Mouse (Mus musculus): Measurements from ENCODE around the gene Alox8.

The Alox8 gene

GRCm38 (mm10) chr11:69197743-69198142, at the start of gene Alox8:
TSS of gene Alox8 (minus strand) at chr11:69197843.
- DNase-seq = no peak

- peak; percentile 4 for DNase-seq
Measured at GRCm38 (mm10) chr11:69245643-69246042, 48.0 kb upstream of the Alox8 start.

- no peak for DNase-seq
Measured at GRCm38 (mm10) chr11:69244911-69245310, 47.3 kb upstream of the Alox8 start.

GRCm38 (mm10) chr11:69236926-69237260, 39.2 kb upstream of the Alox8 start, which contains the start of gene Gucy2e:
TSS of gene Gucy2e (minus strand) at chr11:69237036.
- DNase-seq = no peak

GRCm38 (mm10) chr11:69236061-69236925, 38.6 kb upstream of the Alox8 start:
- DNase-seq = no peak

GRCm38 (mm10) chr11:69235285-69236060, 37.8 kb upstream of the Alox8 start:
- peak; percentile 55 for DNase-seq

- DNase-seq = no peak
Measured at GRCm38 (mm10) chr11:69233141-69233540, 35.5 kb upstream of the Alox8 start.

GRCm38 (mm10) chr11:69230420-69230819, 32.8 kb upstream of the Alox8 start:
- no peak for DNase-seq

GRCm38 (mm10) chr11:69225715-69226114, 28.1 kb upstream of the Alox8 start:
- DNase-seq = no peak

GRCm38 (mm10) chr11:69223101-69223500, 25.5 kb upstream of the Alox8 start:
- DNase-seq = no peak

GRCm38 (mm10) chr11:69221070-69221469, 23.4 kb upstream of the Alox8 start:
- DNase-seq = no peak

GRCm38 (mm10) chr11:69218661-69219060, 21.0 kb upstream of the Alox8 start:
- no peak for DNase-seq

- DNase-seq = no peak
Measured at GRCm38 (mm10) chr11:69217411-69217810, 19.8 kb upstream of the Alox8 start.

- peak; percentile 6 for DNase-seq
Measured at GRCm38 (mm10) chr11:69211431-69211830, 13.8 kb upstream of the Alox8 start.

- DNase-seq = no peak
Measured at GRCm38 (mm10) chr11:69202469-69203230, 5.0 kb upstream of the Alox8 start.

- DNase-seq = no peak
Measured at GRCm38 (mm10) chr11:69200231-69200630, 2.6 kb upstream of the Alox8 start.

- DNase-seq = no peak
Measured at GRCm38 (mm10) chr11:69199251-69199650, 1.6 kb upstream of the Alox8 start.

GRCm38 (mm10) chr11:69197194-69197593, 449 bp downstream of the Alox8 start:
- DNase-seq = no peak

GRCm38 (mm10) chr11:69196766-69197165, 877 bp downstream of the Alox8 start:
- DNase-seq = no peak

- DNase-seq = no peak
Measured at GRCm38 (mm10) chr11:69192840-69193239, 4.8 kb downstream of the Alox8 start.

- DNase-seq = no peak
Measured at GRCm38 (mm10) chr11:69185936-69186335, 11.7 kb downstream of the Alox8 start.

- DNase-seq = no peak
Measured at GRCm38 (mm10) chr11:69185031-69185430, 12.6 kb downstream of the Alox8 start.

- DNase-seq = no peak
Measured at GRCm38 (mm10) chr11:69180120-69180519, 17.5 kb downstream of the Alox8 start.
